9 mouse cellular contexts compared by ENCODE assay signal in genomic region chr2:68366091-68366896, GRCm38 (mm10).
DNase-seq lines count a peak whose midpoint lies in the region; ATAC-seq lines count a peak whose summit lies in the region.
"Had no signal": no experiment of that assay in that cellular context is flagged by ENCODE, and none has a peak within 500 bp of the region (broad histone marks: within the 10 kb centered on the region; RNA-seq: fewer than 3 reads in every experiment).

No protein-coding gene starts in this region.

- H3K36me3 ChIP-seq in kidney, embryonic 16.5 days (ENCODE audit: insufficient read depth, low read length) = no peaks in the 10 kb centered on the region
- no peaks in the 10 kb centered on the region for H3K36me3 ChIP-seq in forebrain, embryonic 11.5 days (ENCODE audit: control insufficient read depth, insufficient read depth, low read length)
- no peaks in the 10 kb centered on the region for H3K36me3 ChIP-seq in limb, embryonic 13.5 days
- no peaks in the 10 kb centered on the region for H3K36me3 ChIP-seq in stomach, embryonic 15.5 days
- H3K36me3 ChIP-seq: limb, embryonic 15.5 days had no signal

- H3K27me3 ChIP-seq in kidney, embryonic 16.5 days (ENCODE audit: insufficient read depth, low read length) = no peaks in the 10 kb centered on the region
- no peaks in the 10 kb centered on the region for H3K27me3 ChIP-seq in forebrain, embryonic 11.5 days (ENCODE audit: control insufficient read depth, insufficient read depth, low read length)
- no peaks in the 10 kb centered on the region for H3K27me3 ChIP-seq in limb, embryonic 13.5 days
- H3K27me3 ChIP-seq in stomach, embryonic 15.5 days (replicated peaks) = no peaks in the 10 kb centered on the region
- H3K27me3 ChIP-seq: limb, embryonic 15.5 days had no signal

- H3K9ac ChIP-seq in kidney, embryonic 16.5 days (replicated peaks; ENCODE audit: low read length) = peak overlapping the region; percentile 14; the same call in 1 of the 2 replicates
- peak overlapping the region; percentile 47 for H3K9ac ChIP-seq in forebrain, embryonic 11.5 days (ENCODE audit: low read length)
- H3K9ac ChIP-seq in limb, embryonic 13.5 days = no peak overlapping the region
- H3K9ac ChIP-seq in stomach, embryonic 15.5 days = no peak overlapping the region
- H3K9ac ChIP-seq: limb, embryonic 15.5 days had no signal

- H3K9me3 ChIP-seq in kidney, embryonic 16.5 days (ENCODE audit: low read length) = no peaks in the 10 kb centered on the region
- H3K9me3 ChIP-seq in forebrain, embryonic 11.5 days (ENCODE audit: control insufficient read depth, low read length) = no peaks in the 10 kb centered on the region
- no peaks in the 10 kb centered on the region for H3K9me3 ChIP-seq in limb, embryonic 13.5 days
- no peaks in the 10 kb centered on the region for H3K9me3 ChIP-seq in stomach, embryonic 15.5 days
- H3K9me3 ChIP-seq: limb, embryonic 15.5 days had no signal

- WGBS in kidney, embryonic 16.5 days = 22% methylated on average over 18 of the region's 18 CpGs
- WGBS in forebrain, embryonic 11.5 days = 4% methylated on average over 18 of the region's 18 CpGs
- WGBS in limb, embryonic 13.5 days = 18% methylated on average over 18 of the region's 18 CpGs
- 28% methylated on average over 18 of the region's 18 CpGs for WGBS in stomach, embryonic 15.5 days

- no peak for DNase-seq in kidney, postnatal 10 days
- DNase-seq in forebrain, embryonic 11.5 days (ENCODE audit: low spot score) = peak; percentile 72
- no peak for DNase-seq in urinary bladder, postnatal 14 days (ENCODE audit: low spot score)
- no peak for DNase-seq in cerebellum, adult 11-12 months

- H3K27ac ChIP-seq in kidney, embryonic 16.5 days (ENCODE audit: low read length) = no peak overlapping the region
- H3K27ac ChIP-seq in forebrain, embryonic 11.5 days (ENCODE audit: low read depth, low read length) = peak overlapping the region; percentile 88
- H3K27ac ChIP-seq in limb, embryonic 13.5 days = no peak overlapping the region
- H3K27ac ChIP-seq in stomach, embryonic 15.5 days = peak overlapping the region; percentile 49; the same call in 1 of the 2 replicates
- H3K27ac ChIP-seq: limb, embryonic 15.5 days had no signal

- no peak for ATAC-seq in kidney, embryonic 16.5 days (ENCODE audit: low FRiP score, low TSS enrichment)
- peak; percentile 76 for ATAC-seq in forebrain, embryonic 11.5 days (replicated peaks; ENCODE audit: low FRiP score)
- no peak for ATAC-seq in limb, embryonic 13.5 days (ENCODE audit: low FRiP score, low read depth)
- ATAC-seq in stomach, embryonic 15.5 days (ENCODE audit: insufficient read depth, low FRiP score, low read depth) = no peak
- no peak for ATAC-seq in megakaryocyte-erythroid progenitor cell, adult 5-6 weeks (replicated peaks; ENCODE audit: low FRiP score, low TSS enrichment, poor library complexity, severe bottlenecking)

- H3K4me1 ChIP-seq in kidney, embryonic 16.5 days (ENCODE audit: insufficient read depth, low read length) = peaks cover 10% of the 10 kb centered on the region
- peaks cover 15% of the 10 kb centered on the region; the same call in 1 of the 2 replicates for H3K4me1 ChIP-seq in forebrain, embryonic 11.5 days (replicated peaks; ENCODE audit: control insufficient read depth, insufficient read depth, low read length)
- peaks cover 21% of the 10 kb centered on the region for H3K4me1 ChIP-seq in limb, embryonic 13.5 days
- no peaks in the 10 kb centered on the region; the same call in 1 of the 2 replicates for H3K4me1 ChIP-seq in stomach, embryonic 15.5 days
- H3K4me1 ChIP-seq: limb, embryonic 15.5 days had no signal

- H3K4me2 ChIP-seq in kidney, embryonic 16.5 days (replicated peaks; ENCODE audit: low read depth, low read length) = peak overlapping the region; percentile 50
- H3K4me2 ChIP-seq in forebrain, embryonic 11.5 days (ENCODE audit: low read depth, low read length, severe bottlenecking) = peak overlapping the region; percentile 58
- H3K4me2 ChIP-seq in limb, embryonic 13.5 days (replicated peaks) = peak overlapping the region; percentile 46
- peak overlapping the region; percentile 35 for H3K4me2 ChIP-seq in stomach, embryonic 15.5 days
- H3K4me2 ChIP-seq: limb, embryonic 15.5 days had no signal

- peak overlapping the region; percentile 15; the same call in 1 of the 2 replicates for H3K4me3 ChIP-seq in kidney, embryonic 16.5 days (ENCODE audit: low read length)
- peak overlapping the region; percentile 15 for H3K4me3 ChIP-seq in forebrain, embryonic 11.5 days (ENCODE audit: low read depth, low read length)
- no peak overlapping the region for H3K4me3 ChIP-seq in limb, embryonic 13.5 days
- H3K4me3 ChIP-seq in stomach, embryonic 15.5 days (replicated peaks) = no peak overlapping the region
- H3K4me3 ChIP-seq: limb, embryonic 15.5 days had no signal

Comparison
In these comparisons a context has a peak if more than half of its experiments do, and no peak if none do; other contexts are left out.
1. H3K27ac ChIP-seq: peak in forebrain, embryonic 11.5 days (single experiment) and stomach, embryonic 15.5 days (single experiment); none in kidney, embryonic 16.5 days (single experiment) and limb, embryonic 13.5 days (single experiment).
2. H3K4me3 ChIP-seq: peak in kidney, embryonic 16.5 days (single experiment) and forebrain, embryonic 11.5 days (single experiment); none in limb, embryonic 13.5 days (single experiment) and stomach, embryonic 15.5 days (single experiment).
3. H3K9ac ChIP-seq: peak in kidney, embryonic 16.5 days (single experiment) and forebrain, embryonic 11.5 days (single experiment); none in limb, embryonic 13.5 days (single experiment) and stomach, embryonic 15.5 days (single experiment).
4. Peak in every context shown above with its lines, with median percentiles within 50 percentile points of each other: H3K4me2 ChIP-seq.